Mouse (Mus musculus): Measurements from ENCODE around the gene Adcy9.

DNA sequence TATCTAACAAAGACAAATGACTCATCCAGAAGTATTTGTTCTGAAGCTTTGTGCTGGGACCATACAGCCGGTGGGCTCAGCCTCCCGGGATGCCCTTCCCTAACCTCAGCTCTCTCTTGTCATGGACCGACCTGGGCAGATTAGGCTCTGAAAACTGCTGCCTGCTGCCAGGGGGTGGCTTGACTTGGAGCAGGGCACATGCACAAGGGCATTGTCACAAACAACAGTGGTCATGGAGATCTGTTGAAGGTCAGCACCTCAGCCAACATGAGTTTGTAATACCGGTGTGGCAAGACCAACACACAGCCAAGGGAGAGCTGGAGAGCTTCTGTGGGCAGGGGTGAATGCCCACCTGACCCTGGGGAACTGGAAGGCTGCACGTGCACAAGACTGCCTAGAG, 42.7 kb downstream of the Adcy9 start:
- TF ChIP-seq CTCF (IDR thresholded peaks at IDR 0.05; ENCODE audit: extremely low read depth, insufficient read depth, insufficient read length, insufficient replicate concordance), result no peak
- no peak for TF ChIP-seq POLR2A (IDR thresholded peaks at IDR 0.05; ENCODE audit: low read depth, low read length)
